Comparison of ENCODE assay signal across 26 mouse cellular contexts in the genomic region with DNA sequence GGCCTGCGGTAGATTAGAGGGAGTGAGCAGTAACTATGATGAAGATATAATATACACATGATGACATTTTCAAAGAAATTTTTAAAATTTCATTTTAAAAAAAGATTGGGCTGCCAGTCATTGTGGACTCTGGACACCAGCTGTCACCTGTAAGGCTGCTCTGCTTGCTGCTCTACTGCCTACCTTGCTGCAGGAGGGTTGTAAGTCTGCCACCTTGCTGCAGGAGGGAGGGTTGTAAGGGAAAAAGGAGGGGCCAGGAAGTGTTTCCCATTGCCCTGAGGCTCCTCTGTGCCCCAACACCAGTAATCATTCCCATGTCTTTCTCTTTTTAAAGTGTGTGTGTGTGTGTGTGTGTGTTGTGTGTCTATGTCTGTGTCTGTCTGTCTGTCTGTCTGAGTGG. TPM values are rescaled to one million over a fixed set of nuclear protein-coding genes. Genes with fewer than 3 reads are reported as not detected.
DNase-seq lines count a peak whose midpoint lies in the region; ATAC-seq and TF ChIP-seq lines count a peak whose summit lies in the region.
"Had no signal": no experiment of that assay in that cellular context is flagged by ENCODE, and none has a peak within 500 bp of the region (broad histone marks: within the 10 kb centered on the region; RNA-seq: fewer than 3 reads in every experiment).

No protein-coding gene starts in this region.

- ATAC-seq in lung, postnatal 0 days: no peak
- peak; percentile 70; the same call in 1 of the 2 replicates for ATAC-seq in intestine, embryonic 15.5 days
- ATAC-seq in liver, embryonic 14.5 days (ENCODE audit: insufficient read depth): no peak
- ATAC-seq: activated CD4-positive, CD25-positive, alpha-beta regulatory T cell, adult 4 months; forebrain, embryonic 13.5 days; Patski had no signal

- peak; percentile 45 for TF ChIP-seq CTCF in kidney, adult 2 months (conservative IDR thresholded peaks at IDR 0.05; ENCODE audit: insufficient read depth, insufficient read length, low read depth, low read length)
- TF ChIP-seq CTCF in lung, postnatal 0 days (IDR thresholded peaks at IDR 0.05): peak; percentile 17; the same call in 1 of the 2 replicates
- TF ChIP-seq CTCF in liver, embryonic 14.5 days (IDR thresholded peaks at IDR 0.05; ENCODE audit: low read depth): 0 out of 2 replicates have a peak, but pooled peaks have one; percentile 4

- H3K4me1 ChIP-seq in kidney, adult 2 months (ENCODE audit: control insufficient read depth, insufficient read depth, low read length): no peaks in the 10 kb centered on the region
- H3K4me1 ChIP-seq in lung, postnatal 0 days (ENCODE audit: insufficient read depth, low read depth, low read length): no peaks in the 10 kb centered on the region
- H3K4me1 ChIP-seq in intestine, embryonic 15.5 days (replicated peaks): no peaks in the 10 kb centered on the region
- H3K4me1 ChIP-seq in liver, embryonic 14.5 days (replicated peaks; ENCODE audit: control insufficient read depth in 2 of 2, insufficient read depth in 2 of 2, low read length in 1 of 2): no peaks in the 10 kb centered on the region
- H3K4me1 ChIP-seq: embryonic facial prominence, embryonic 13.5 days; forebrain, embryonic 13.5 days; heart, embryonic 10.5 days had no signal

- no peak for TF ChIP-seq POLR2A in kidney, adult 2 months (IDR thresholded peaks at IDR 0.05; ENCODE audit: low read depth, low read length)

- H3K27ac ChIP-seq in kidney, adult 2 months (ENCODE audit: insufficient read depth, low read depth, low read length): no peak overlapping the region
- no peak overlapping the region for H3K27ac ChIP-seq in lung, postnatal 0 days (ENCODE audit: low read length)
- H3K27ac ChIP-seq in intestine, embryonic 15.5 days: no peak overlapping the region
- H3K27ac ChIP-seq in liver, embryonic 14.5 days: no peak overlapping the region
- H3K27ac ChIP-seq: embryonic facial prominence, embryonic 13.5 days; forebrain, embryonic 13.5 days; heart, embryonic 10.5 days; hindbrain, embryonic 13.5 days had no signal

- no peaks in the 10 kb centered on the region for H3K9me3 ChIP-seq in lung, postnatal 0 days (ENCODE audit: low read length)
- no peaks in the 10 kb centered on the region for H3K9me3 ChIP-seq in intestine, embryonic 15.5 days
- H3K9me3 ChIP-seq in liver, embryonic 14.5 days (ENCODE audit: control insufficient read depth, low read length): no peaks in the 10 kb centered on the region
- H3K9me3 ChIP-seq: embryonic facial prominence, embryonic 13.5 days; forebrain, embryonic 13.5 days; heart, embryonic 10.5 days; hindbrain, embryonic 13.5 days had no signal

- 95% methylated on average over 1 of the region's 1 CpGs for WGBS in kidney, adult 2 months
- WGBS in lung, postnatal 0 days: 86% methylated on average over 1 of the region's 1 CpGs
- WGBS in intestine, embryonic 15.5 days: 96% methylated on average over 1 of the region's 1 CpGs
- WGBS in liver, embryonic 14.5 days (ENCODE audit: insufficient replicate concordance): 70% methylated on average over 1 of the region's 1 CpGs

- no peak overlapping the region for H3K4me3 ChIP-seq in kidney, adult 2 months (ENCODE audit: insufficient read depth, low read depth, low read length)
- no peak overlapping the region for H3K4me3 ChIP-seq in lung, postnatal 0 days (ENCODE audit: low read depth, low read length)
- no peak overlapping the region for H3K4me3 ChIP-seq in intestine, embryonic 15.5 days (replicated peaks)
- H3K4me3 ChIP-seq in liver, embryonic 14.5 days (ENCODE audit: insufficient read depth in 1 of 2, low read depth in 2 of 2, low read length in 2 of 2): no peak overlapping the region
- H3K4me3 ChIP-seq: embryonic facial prominence, embryonic 13.5 days; forebrain, embryonic 13.5 days; heart, embryonic 10.5 days; hindbrain, embryonic 13.5 days had no signal

- H3K36me3 ChIP-seq in kidney, adult 2 months (ENCODE audit: control insufficient read depth, insufficient read depth, low read length): no peaks in the 10 kb centered on the region
- H3K36me3 ChIP-seq in lung, postnatal 0 days (ENCODE audit: insufficient read depth, low read length): no peaks in the 10 kb centered on the region
- no peaks in the 10 kb centered on the region for H3K36me3 ChIP-seq in intestine, embryonic 15.5 days
- no peaks in the 10 kb centered on the region for H3K36me3 ChIP-seq in liver, embryonic 14.5 days (replicated peaks; ENCODE audit: control insufficient read depth, insufficient read depth, low read depth)
- H3K36me3 ChIP-seq: embryonic facial prominence, embryonic 13.5 days; heart, embryonic 10.5 days; hindbrain, embryonic 13.5 days had no signal

- TF ChIP-seq EP300 in lung, postnatal 0 days (IDR thresholded peaks at IDR 0.05): no peak
- TF ChIP-seq EP300 in liver, embryonic 14.5 days (IDR thresholded peaks at IDR 0.05; ENCODE audit: low read depth): no peak

- H3K27me3 ChIP-seq in kidney, adult 2 months (replicated peaks; ENCODE audit: control insufficient read depth, insufficient read depth, low read length): no peaks in the 10 kb centered on the region; the same call in 1 of the 2 replicates
- no peaks in the 10 kb centered on the region for H3K27me3 ChIP-seq in lung, postnatal 0 days (replicated peaks; ENCODE audit: insufficient read depth, low read length)
- no peaks in the 10 kb centered on the region for H3K27me3 ChIP-seq in intestine, embryonic 15.5 days (replicated peaks)
- H3K27me3 ChIP-seq in liver, embryonic 14.5 days (ENCODE audit: control insufficient read depth, insufficient read depth, low read length): no peaks in the 10 kb centered on the region
- H3K27me3 ChIP-seq: CH12.LX; embryonic facial prominence, embryonic 13.5 days; forebrain, embryonic 13.5 days; hindbrain, embryonic 13.5 days had no signal

- H3K9ac ChIP-seq in lung, postnatal 0 days (replicated peaks; ENCODE audit: low read depth): no peak overlapping the region
- H3K9ac ChIP-seq in intestine, embryonic 15.5 days: no peak overlapping the region
- no peak overlapping the region for H3K9ac ChIP-seq in liver, embryonic 14.5 days (replicated peaks)
- H3K9ac ChIP-seq: embryonic facial prominence, embryonic 13.5 days; forebrain, embryonic 13.5 days; hindbrain, embryonic 13.5 days had no signal

- H3K4me2 ChIP-seq in lung, postnatal 0 days (replicated peaks; ENCODE audit: low read depth, low read length): no peak overlapping the region
- no peak overlapping the region for H3K4me2 ChIP-seq in intestine, embryonic 15.5 days (replicated peaks)
- no peak overlapping the region for H3K4me2 ChIP-seq in liver, embryonic 14.5 days (ENCODE audit: low read depth)
- H3K4me2 ChIP-seq: embryonic facial prominence, embryonic 13.5 days; forebrain, embryonic 13.5 days; hindbrain, embryonic 13.5 days had no signal

- DNase-seq in kidney, adult 2 months: no peak
- DNase-seq in kidney, adult 9 months: no peak
- DNase-seq in lung, postnatal 0 days (ENCODE audit: low spot score): no peak
- no peak for DNase-seq in lung, adult 18-20 months
- no peak for DNase-seq in liver, embryonic 14.5 days (ENCODE audit: low read depth in 3 of 3, low spot score in 3 of 3)
- no peak for DNase-seq in adrenal gland, adult 8-10 months
- DNase-seq in kidney, adult 8-10 months: no peak
- DNase-seq: adrenal gland, postnatal 25 days; cerebellum, adult 18-20 months; cerebellum, adult 9-11 months; cerebellum, postnatal 36 days; gastrocnemius, postnatal 36 days; heart, adult 18-20 months; heart, postnatal 10 days had no signal

RNA-seq across cellular contexts. Expression of gene Prkag2, which starts 22.1 kb away (rescaled TPM):
- polyA plus RNA-seq in kidney, adult 2 months (2012; rRNA removed): 29.5 and 36.8 TPM in 2 replicates
- 16.2 and 17.0 TPM in 2 replicates for polyA plus RNA-seq in lung, postnatal 0 days (2015; fragmentation: Nextera tagmentation; extraction: Ambion mirVana)
- 52.2 and 52.3 TPM in 2 replicates for polyA plus RNA-seq in intestine, embryonic 15.5 days (2015; fragmentation: Nextera tagmentation; extraction: Ambion mirVana)
- polyA plus RNA-seq in liver, embryonic 14.5 days (2012; rRNA removed): 3.2 and 4.0 TPM in 2 replicates
- polyA plus RNA-seq in liver, embryonic 14.5 days (2014; fragmentation: Nextera tagmentation; extraction: Ambion mirVana): 2.7 and 3.1 TPM in 2 replicates
- total RNA-seq in adrenal gland, adult 8-10 months (2022): 10 to 100 TPM; 30.7 to 56.0 (median 42.9) TPM

RNA-seq across cellular contexts. Expression of gene Galntl5, which starts 58.7 kb away (rescaled TPM):
- polyA plus RNA-seq in kidney, adult 2 months (2012; rRNA removed): 0.05 and 0.06 TPM in 2 replicates
- not detected in 2 replicates for polyA plus RNA-seq in lung, postnatal 0 days (2015; fragmentation: Nextera tagmentation; extraction: Ambion mirVana)
- not detected in 2 replicates for polyA plus RNA-seq in intestine, embryonic 15.5 days (2015; fragmentation: Nextera tagmentation; extraction: Ambion mirVana)
- not detected in 2 replicates for polyA plus RNA-seq in liver, embryonic 14.5 days (2012; rRNA removed)
- not detected in 2 replicates for polyA plus RNA-seq in liver, embryonic 14.5 days (2014; fragmentation: Nextera tagmentation; extraction: Ambion mirVana)
- total RNA-seq in adrenal gland, adult 8-10 months (2022): not detected
- total RNA-seq: adrenal gland, adult 18-20 months; adrenal gland, postnatal 25 days; CH12.LX; gastrocnemius, adult 8-10 months; gastrocnemius, postnatal 36 days; heart, adult 18-20 months; heart, postnatal 10 days; hematopoietic stem cell, adult 5-6 weeks had no signal
- polyA plus RNA-seq: activated CD4-positive, CD25-positive, alpha-beta regulatory T cell, adult 4 months; embryonic facial prominence, embryonic 13.5 days; forebrain, embryonic 13.5 days; heart, embryonic 10.5 days; heart, embryonic 14.5 days; hindbrain, embryonic 13.5 days; Patski had no signal
